9 mouse cellular contexts compared by ENCODE assay signal in genomic region chr12:109400936-109401586, GRCm38 (mm10). TPM values are rescaled to one million over a fixed set of nuclear protein-coding genes. Genes with fewer than 3 reads are reported as not detected.
DNase-seq lines count a peak whose midpoint lies in the region; ATAC-seq and TF ChIP-seq lines count a peak whose summit lies in the region.
"Had no signal": no experiment of that assay in that cellular context is flagged by ENCODE, and none has a peak within 500 bp of the region (broad histone marks: within the 10 kb centered on the region; RNA-seq: fewer than 3 reads in every experiment).

No protein-coding gene starts in this region.

- DNase-seq in cerebellum, adult 2 months, result no peak
- no peak for DNase-seq in cerebellum, adult 11 months
- peak; percentile 61 for DNase-seq in kidney, postnatal 0 days (ENCODE audit: low spot score)
- no peak for DNase-seq in kidney, postnatal 14 days
- peak; percentile 48 for DNase-seq in brain, embryonic 14.5 days (ENCODE audit: low read depth)
- no peak for DNase-seq in limb, embryonic 14.5 days (ENCODE audit: low spot score)
- peak; percentile 27 for DNase-seq in thymus, postnatal 0 days (ENCODE audit: low spot score)
- no peak for DNase-seq in left cerebral cortex, adult 8-10 months (ENCODE audit: low spot score in 2 of 2)

- H3K27me3 ChIP-seq in cerebellum, adult 2 months (ENCODE audit: control insufficient read depth, insufficient read depth, low read length), result peaks cover 1% of the 10 kb centered on the region; the same call in 1 of the 2 replicates
- H3K27me3 ChIP-seq in kidney, postnatal 0 days (ENCODE audit: insufficient read depth, low read length), result no peaks in the 10 kb centered on the region
- H3K27me3 ChIP-seq in limb, embryonic 14.5 days (ENCODE audit: control insufficient read depth, insufficient read depth, low read length), result no peaks in the 10 kb centered on the region

- no peak for TF ChIP-seq POLR2A in cerebellum, adult 2 months (IDR thresholded peaks at IDR 0.05; ENCODE audit: borderline replicate concordance, insufficient read depth, low read length)
- TF ChIP-seq POLR2A in brain, embryonic 14.5 days (IDR thresholded peaks at IDR 0.05; ENCODE audit: borderline replicate concordance, extremely low read depth, insufficient read depth, insufficient read length, poor library complexity, severe bottlenecking), result no peak
- no peak for TF ChIP-seq POLR2A in limb, embryonic 14.5 days (IDR thresholded peaks at IDR 0.05; ENCODE audit: borderline replicate concordance, extremely low read depth, insufficient read depth, insufficient read length)

- no peaks in the 10 kb centered on the region for H3K4me1 ChIP-seq in cerebellum, adult 2 months (ENCODE audit: control insufficient read depth, insufficient read depth, low read length)
- peaks cover 10% of the 10 kb centered on the region for H3K4me1 ChIP-seq in kidney, postnatal 0 days (replicated peaks; ENCODE audit: insufficient read depth, low read length)
- H3K4me1 ChIP-seq in limb, embryonic 14.5 days (ENCODE audit: control insufficient read depth, insufficient read depth, low read length), result peaks cover 47% of the 10 kb centered on the region

- ATAC-seq in kidney, postnatal 0 days (replicated peaks; ENCODE audit: low FRiP score, low read depth), result no peak
- no peak for ATAC-seq in limb, embryonic 14.5 days (ENCODE audit: low FRiP score, low read depth)

- H3K4me2 ChIP-seq in kidney, postnatal 0 days (ENCODE audit: low read length), result no peak overlapping the region
- no peak overlapping the region for H3K4me2 ChIP-seq in limb, embryonic 14.5 days (replicated peaks; ENCODE audit: low read depth, low read length, severe bottlenecking)

- TF ChIP-seq CTCF in cerebellum, adult 2 months (IDR thresholded peaks at IDR 0.05; ENCODE audit: borderline replicate concordance, insufficient read depth, low read depth, low read length), result peak; percentile 63
- TF ChIP-seq CTCF in kidney, postnatal 0 days (IDR thresholded peaks at IDR 0.05; ENCODE audit: low read depth), result peak; percentile 79
- TF ChIP-seq CTCF in brain, embryonic 14.5 days (IDR thresholded peaks at IDR 0.05; ENCODE audit: borderline replicate concordance, extremely low read depth, insufficient read depth, insufficient read length), result peak; percentile 85

- no peak overlapping the region for H3K27ac ChIP-seq in cerebellum, adult 2 months (ENCODE audit: insufficient read depth, low read length)
- no peak overlapping the region for H3K27ac ChIP-seq in kidney, postnatal 0 days
- peak overlapping the region; percentile 77; the same call in 1 of the 2 replicates for H3K27ac ChIP-seq in limb, embryonic 14.5 days (replicated peaks; ENCODE audit: low read depth, low read length)

- H3K9me3 ChIP-seq in kidney, postnatal 0 days (replicated peaks; ENCODE audit: low read length), result no peaks in the 10 kb centered on the region
- no peaks in the 10 kb centered on the region for H3K9me3 ChIP-seq in limb, embryonic 14.5 days (ENCODE audit: control insufficient read depth, low read length)
- H3K9me3 ChIP-seq: megakaryocyte, embryonic 14.5 days had no signal

- no peaks in the 10 kb centered on the region for H3K36me3 ChIP-seq in kidney, postnatal 0 days (ENCODE audit: insufficient read depth, low read length)
- H3K36me3 ChIP-seq in limb, embryonic 14.5 days (ENCODE audit: control insufficient read depth, insufficient read depth, low read length), result no peaks in the 10 kb centered on the region

- no peak overlapping the region for H3K9ac ChIP-seq in kidney, postnatal 0 days (ENCODE audit: low read depth, low read length)
- H3K9ac ChIP-seq in limb, embryonic 14.5 days (ENCODE audit: low read depth, low read length, severe bottlenecking), result no peak overlapping the region

- no peak overlapping the region for H3K4me3 ChIP-seq in cerebellum, adult 2 months (replicated peaks; ENCODE audit: insufficient read depth, low read depth, low read length)
- no peak overlapping the region for H3K4me3 ChIP-seq in kidney, postnatal 0 days (replicated peaks; ENCODE audit: low read depth, low read length)
- H3K4me3 ChIP-seq in limb, embryonic 14.5 days (replicated peaks; ENCODE audit: low read length), result no peak overlapping the region
- H3K4me3 ChIP-seq: megakaryocyte, embryonic 14.5 days had no signal

- WGBS in cerebellum, adult 2 months, result 56% methylated on average over 15 of the region's 15 CpGs
- WGBS in kidney, postnatal 0 days, result 57% methylated on average over 15 of the region's 15 CpGs
- WGBS in limb, embryonic 14.5 days, result 49% methylated on average over 15 of the region's 15 CpGs

RNA-seq across cellular contexts. Expression of gene Dlk1, which starts 51.6 kb away (rescaled TPM):
- polyA plus RNA-seq in cerebellum, adult 2 months (2012; rRNA removed), result 23.7 and 26.6 TPM in 2 replicates
- 25.2 and 31.1 TPM in 2 replicates for polyA plus RNA-seq in kidney, postnatal 0 days (2015; fragmentation: Nextera tagmentation; extraction: Ambion mirVana)
- polyA plus RNA-seq in brain, embryonic 14.5 days (2012; rRNA removed), result 303 and 331 TPM in 2 replicates
- 2,661 and 2,964 TPM in 2 replicates for polyA plus RNA-seq in limb, embryonic 14.5 days (2012; rRNA removed)
- 487 and 640 TPM in 2 replicates for polyA plus RNA-seq in limb, embryonic 14.5 days (2014; fragmentation: Nextera tagmentation; extraction: Ambion mirVana)
- polyA plus RNA-seq in thymus, postnatal 0 days (2015; fragmentation: Nextera tagmentation; extraction: Ambion mirVana), result 32.6 and 43.5 TPM in 2 replicates
- 10 to 100 TPM; 12.6 to 16.4 (median 13.7) TPM for total RNA-seq in left cerebral cortex, adult 8-10 months (2022)

Comparison
In these comparisons a context has a peak if more than half of its experiments do, and no peak if none do; other contexts are left out.
1. DNase-seq: peak in kidney, postnatal 0 days (single experiment), brain, embryonic 14.5 days (single experiment) and thymus, postnatal 0 days (single experiment); none in cerebellum, adult 2 months (0 of 2), cerebellum, adult 11 months (single experiment), kidney, postnatal 14 days (single experiment), limb, embryonic 14.5 days (single experiment) and left cerebral cortex, adult 8-10 months (0 of 2).
2. Peak in every context shown above with its lines, with median percentiles within 50 percentile points of each other: CTCF ChIP-seq.